Mouse (Mus musculus) liver, embryonic 14 days (tissue): ENCODE measurements around the gene Cd69. TPM values are rescaled to one million over a fixed set of nuclear protein-coding genes. Genes with fewer than 3 reads are reported as not detected.

ENCODE experiments used
- polyA plus RNA-seq: library from polyadenylated mRNA; depleted of rRNA; stranded (reverse); fragments of >200 nt; gene quantifications from 2 replicates; pipeline ENCODE4 v1.2.3, GENCODE M21; 2012; rRNA removed

Cd69 gene
- polyA plus RNA-seq: 0.94 and 0.99 TPM in 2 replicates

GRCm38 (mm10) chr6:129275220-129275619, at the start of gene Cd69:
TSS of gene Cd69 (minus strand) at chr6:129275436.

Other genes with a start within 250 kb of the Cd69 start
- gene Klrb1f, start 229.5 kb downstream of the Cd69 start, polyA plus RNA-seq: 0.21 and 0.40 TPM in 2 replicates
- gene Clec2e, start 174.5 kb downstream of the Cd69 start, polyA plus RNA-seq: 0.01 and 0.02 TPM in 2 replicates
- gene Clec2d, start 94.8 kb downstream of the Cd69 start, polyA plus RNA-seq: 6.2 and 7.0 TPM in 2 replicates
- gene 4922502D21Rik, start 56.4 kb upstream of the Cd69 start, polyA plus RNA-seq: 0.03 TPM in 1 of 2 replicates, not detected in the other
- gene Clec12a, start 67.3 kb upstream of the Cd69 start, polyA plus RNA-seq: 5.2 and 7.4 TPM in 2 replicates
- 0.02 TPM in 2 replicates for gene Clec12b, start 110.4 kb upstream of the Cd69 start, polyA plus RNA-seq
- gene Clec1b, start 121.9 kb upstream of the Cd69 start, polyA plus RNA-seq: 13.3 and 14.4 TPM in 2 replicates
- 0.81 and 1.0 TPM in 2 replicates for gene Clec9a, start 133.4 kb upstream of the Cd69 start, polyA plus RNA-seq
- 0.10 and 0.14 TPM in 2 replicates for gene Clec1a, start 176.6 kb upstream of the Cd69 start, polyA plus RNA-seq
- gene Olr1, start 231.7 kb upstream of the Cd69 start, polyA plus RNA-seq: 0.89 and 1.2 TPM in 2 replicates
- gene Tmem52b, start 237.1 kb upstream of the Cd69 start, polyA plus RNA-seq: 0.01 and 0.02 TPM in 2 replicates